Mouse (Mus musculus) hindbrain, embryonic 15.5 days (tissue): ENCODE measurements around the gene Ndc80. TPM values are rescaled to one million over a fixed set of nuclear protein-coding genes. Genes with fewer than 3 reads are reported as not detected.
A peak's percentile ranks its signal among the peaks of the same experiment; 100 is the strongest.
"Not testable (repeated sequence)": the region's sequence is repeated elsewhere in the genome, so short reads cannot be mapped to it uniquely, and the experiment has no call there.

ENCODE experiments used
- ATAC-seq: fragments of 200-750 bp; cut with Nextera tagmentation; 2 replicates; pipeline ENCODE4 v1.8.0; 2017; ENCODE audit warnings: low read depth, moderate number of reproducible peaks, moderate TSS enrichment; ENCODE audit not compliant: low FRiP score
- H3K27ac ChIP-seq: fragments of 300-500 bp; sonication (generic); replicated peaks from 2 replicates; pipeline ENCODE4 v1.5.1; 2015; ENCODE audit warnings: mild to moderate bottlenecking, inconsistent platforms
- H3K27me3 ChIP-seq: fragments of 300-500 bp; sonication (generic); 2 replicates; pipeline ENCODE4 v1.6.1; 2015; ENCODE audit warnings: control low read depth, inconsistent platforms
- H3K36me3 ChIP-seq: fragments of 300-500 bp; sonication (generic); 2 replicates; pipeline ENCODE4 v1.6.1; 2015; ENCODE audit warnings: control low read depth, inconsistent platforms
- H3K4me1 ChIP-seq: fragments of 300-500 bp; sonication (generic); replicated peaks from 2 replicates; pipeline ENCODE4 v1.6.1; 2015; ENCODE audit warnings: control low read depth, inconsistent platforms
- H3K4me2 ChIP-seq: fragments of 300-500 bp; sonication (generic); 2 replicates; pipeline ENCODE4 v1.6.1; 2015; ENCODE audit warnings: moderate library complexity, mild to moderate bottlenecking, inconsistent platforms
- H3K4me3 ChIP-seq: fragments of 300-500 bp; sonication (generic); 2 replicates; pipeline ENCODE4 v1.5.1; 2015; ENCODE audit warnings: mild to moderate bottlenecking, inconsistent platforms
- H3K9ac ChIP-seq: fragments of 300-500 bp; sonication (generic); 2 replicates; pipeline ENCODE4 v1.6.1; 2015; ENCODE audit warnings: inconsistent platforms
- H3K9me3 ChIP-seq: fragments of 300-500 bp; sonication (generic); 2 replicates; pipeline ENCODE4 v1.6.1; 2016; ENCODE audit warnings: control low read depth, inconsistent platforms
- WGBS: fragments of 180-500 bp; shearing (Covaris S2); methylation state at CpG from one replicate; pipeline ENCODE4 v1.1.7; 2015; 5-methylcytosine and 5-hydroxymethylcytosine counted together
- polyA plus RNA-seq: library from polyadenylated mRNA; unstranded; fragments of >200 nt; fragmentation: Nextera tagmentation; extraction: Ambion mirVana; gene quantifications from 2 replicates; pipeline ENCODE4 v1.2.1, GENCODE M21; 2015

The Ndc80 gene
- polyA plus RNA-seq, 1 experiment from 2014 or later = 8.1 TPM

DNA sequence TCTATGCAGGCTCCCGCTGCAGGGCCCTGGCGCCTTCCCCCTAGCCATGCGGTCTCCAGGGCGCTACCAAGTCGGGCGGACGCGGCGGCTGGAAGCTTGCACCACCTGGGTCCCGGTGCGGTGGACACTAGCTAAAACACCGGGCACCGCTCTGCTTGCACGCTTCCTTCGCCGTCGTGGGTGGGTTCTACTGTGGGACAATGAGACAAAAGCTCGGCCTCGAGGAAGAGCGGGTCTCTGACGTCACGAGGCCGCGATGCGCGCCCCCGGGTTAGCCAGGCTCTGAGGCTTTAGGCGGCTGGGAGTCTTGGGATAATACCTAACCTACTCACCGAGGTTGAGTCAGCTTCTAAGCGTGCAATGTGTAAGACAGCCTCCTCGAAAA is 51.0 kb downstream of the Ndc80 start:
- under 1% methylated on average over 31 of the region's 31 CpGs for WGBS
- Histone ChIP-seq H3K4me2 (peak overlapping the region; percentile 94), H3K4me3 (peak overlapping the region; percentile 94), H3K36me3 (no peaks in the 10 kb centered on the region), H3K27ac (peak overlapping the region; percentile 99), H3K4me1 (peaks cover 23% of the 10 kb centered on the region), H3K9me3 (no peaks in the 10 kb centered on the region), H3K9ac (peak overlapping the region; percentile 92), H3K27me3 (no peaks in the 10 kb centered on the region)
- ATAC-seq = peak; percentile 87; the same call in 1 of the 2 replicates

- ATAC-seq = peak; percentile 95
- Histone ChIP-seq H3K4me2 (peak within 1 kb of the TSS; percentile 94), H3K36me3 (no peaks in the 10 kb centered on the region), H3K9me3 (no peaks in the 10 kb centered on the region), H3K4me3 (peak within 1 kb of the TSS; percentile 94), H3K27ac (peak within 1 kb of the TSS; percentile 99), H3K9ac (peak within 1 kb of the TSS; percentile 92), H3K27me3 (no peaks in the 10 kb centered on the region), H3K4me1 (peaks cover 23% of the 10 kb centered on the region)
- whole genome bisulfite sequencing = under 1% methylated on average over 98 of the region's 109 CpGs
Measured at GRCm38 (mm10) chr17:71474762-71475704, 51.6 kb downstream of the Ndc80 start, which contains the start of gene Smchd1. Gene Smchd1, minus strand, starts transcription at chr17:71475343.

- no peaks in the 10 kb centered on the region for H3K36me3 ChIP-seq
- peak overlapping the region; percentile 99; the same call in 1 of the 2 replicates for H3K27ac ChIP-seq
- ATAC-seq = no peak
- H3K4me3 ChIP-seq = peak overlapping the region; percentile 94
- peak overlapping the region; percentile 94 for H3K4me2 ChIP-seq
- H3K4me1 ChIP-seq = peaks cover 23% of the 10 kb centered on the region
- no peaks in the 10 kb centered on the region for H3K27me3 ChIP-seq
- H3K9ac ChIP-seq = peak overlapping the region; percentile 92
- H3K9me3 ChIP-seq = no peaks in the 10 kb centered on the region
- 20% methylated on average over 8 of the region's 8 CpGs for WGBS
Measured at GRCm38 (mm10) chr17:71474128-71474527, 52.5 kb downstream of the Ndc80 start.

DNA sequence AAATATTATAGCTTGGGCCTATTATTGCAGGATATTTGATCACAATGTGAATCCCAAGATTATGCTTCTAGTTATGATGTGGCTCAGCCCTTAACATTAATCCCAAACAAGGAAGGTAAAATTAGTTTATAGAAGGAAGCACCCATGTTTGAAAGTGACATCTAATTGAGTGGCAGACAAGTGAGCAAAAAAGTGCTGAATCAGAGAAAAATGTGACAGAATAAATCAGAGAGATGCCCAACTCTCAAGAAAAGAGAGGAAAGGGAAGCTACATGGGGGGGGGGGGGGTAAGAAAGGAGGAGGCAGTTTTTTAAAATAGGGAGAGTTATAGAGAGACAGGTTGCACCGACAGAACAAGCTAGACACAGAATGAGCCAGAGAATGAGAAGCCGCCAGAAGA is 55.4 kb downstream of the Ndc80 start:
- no peak for ATAC-seq
- no peak overlapping the region for H3K27ac ChIP-seq
- WGBS = 70% methylated on average over 2 of the region's 2 CpGs
- no peak overlapping the region for H3K4me2 ChIP-seq
- no peaks in the 10 kb centered on the region for H3K9me3 ChIP-seq
- no peak overlapping the region for H3K9ac ChIP-seq
- H3K36me3 ChIP-seq = no peaks in the 10 kb centered on the region
- H3K27me3 ChIP-seq = no peaks in the 10 kb centered on the region
- peaks cover 20% of the 10 kb centered on the region for H3K4me1 ChIP-seq
- H3K4me3 ChIP-seq = no peak overlapping the region

GRCm38 (mm10) chr17:71460312-71460711 is 66.3 kb downstream of the Ndc80 start:
- no peak for ATAC-seq
- Histone ChIP-seq H3K4me3 (no peak overlapping the region), H3K4me1 (no peaks in the 10 kb centered on the region), H3K9ac (no peak overlapping the region), H3K27ac (no peak overlapping the region), H3K4me2 (no peak overlapping the region), H3K36me3 (0 out of 2 replicates have a peak, but pooled peaks cover 2% of the 10 kb centered on the region), H3K27me3 (no peaks in the 10 kb centered on the region), H3K9me3 (no peaks in the 10 kb centered on the region)
- WGBS = 96% methylated on average over 3 of the region's 3 CpGs

- H3K4me2 ChIP-seq = no peak within 1 kb of the TSS
- H3K27me3 ChIP-seq = no peaks in the 10 kb centered on the region
- peaks cover 5% of the 10 kb centered on the region; the same call in 1 of the 2 replicates for H3K36me3 ChIP-seq
- no peak within 1 kb of the TSS for H3K9ac ChIP-seq
- H3K4me3 ChIP-seq = no peak within 1 kb of the TSS
- no peak for ATAC-seq
- H3K27ac ChIP-seq = no peak within 1 kb of the TSS
- no peaks in the 10 kb centered on the region for H3K4me1 ChIP-seq
- 100% methylated on average over 2 of the region's 2 CpGs for whole genome bisulfite sequencing
- no peaks in the 10 kb centered on the region for H3K9me3 ChIP-seq
Measured at GRCm38 (mm10) chr17:71459818-71460217, 66.8 kb downstream of the Ndc80 start, which contains the start of gene Gm4707. Gene Gm4707, minus strand, starts transcription at chr17:71459918.

GRCm38 (mm10) chr17:71457361-71457760 is 69.3 kb downstream of the Ndc80 start:
- H3K4me3 ChIP-seq, H3K27me3 ChIP-seq, H3K4me1 ChIP-seq, H3K27ac ChIP-seq, ATAC-seq, H3K4me2 ChIP-seq, H3K36me3 ChIP-seq, H3K9ac ChIP-seq, H3K9me3 ChIP-seq: not testable (repeated sequence)
- whole genome bisulfite sequencing = 97% methylated on average over 6 of the region's 6 CpGs

Other genes starting within 250 kb of the Ndc80 start
- gene Emilin2, start 214.9 kb downstream of the Ndc80 start, polyA plus RNA-seq = 2.4 TPM in 2 replicates
- 2.7 and 3.9 TPM in 2 replicates for gene Gm4707, start 66.9 kb downstream of the Ndc80 start, polyA plus RNA-seq
- 44.0 and 48.9 TPM in 2 replicates for gene Smchd1, start 51.5 kb downstream of the Ndc80 start, polyA plus RNA-seq
- gene Spdya, start 25.2 kb upstream of the Ndc80 start, polyA plus RNA-seq = 1.2 and 1.5 TPM in 2 replicates
- 43.2 and 45.4 TPM in 2 replicates for gene Wdr43, start 89.0 kb upstream of the Ndc80 start, polyA plus RNA-seq
- 0.45 and 0.75 TPM in 2 replicates for gene Togaram2, start 146.4 kb upstream of the Ndc80 start, polyA plus RNA-seq
- gene Pcare, start 226.0 kb upstream of the Ndc80 start, polyA plus RNA-seq = not detected in 2 replicates
- 14.4 and 16.2 TPM in 2 replicates for gene Clip4, start 241.6 kb upstream of the Ndc80 start, polyA plus RNA-seq